Mouse (Mus musculus) E14TG2a.4 (cell line): ENCODE data around the gene Atxn1.

ENCODE experiments used
- CTCF ChIP-seq: conservative IDR thresholded peaks from 2 replicates; pipeline ENCODE4 v1.5.1; 2014; ENCODE audit warnings: low read length
- NANOG ChIP-seq: IDR thresholded peaks from 2 replicates; pipeline ENCODE4 v1.6.1; 2014; ENCODE audit warnings: borderline replicate concordance, low read length, mixed read lengths
- POU5F1 ChIP-seq: IDR thresholded peaks from 2 replicates; pipeline ENCODE4 v1.6.1; 2014; ENCODE audit warnings: low read length, borderline replicate concordance

DNA sequence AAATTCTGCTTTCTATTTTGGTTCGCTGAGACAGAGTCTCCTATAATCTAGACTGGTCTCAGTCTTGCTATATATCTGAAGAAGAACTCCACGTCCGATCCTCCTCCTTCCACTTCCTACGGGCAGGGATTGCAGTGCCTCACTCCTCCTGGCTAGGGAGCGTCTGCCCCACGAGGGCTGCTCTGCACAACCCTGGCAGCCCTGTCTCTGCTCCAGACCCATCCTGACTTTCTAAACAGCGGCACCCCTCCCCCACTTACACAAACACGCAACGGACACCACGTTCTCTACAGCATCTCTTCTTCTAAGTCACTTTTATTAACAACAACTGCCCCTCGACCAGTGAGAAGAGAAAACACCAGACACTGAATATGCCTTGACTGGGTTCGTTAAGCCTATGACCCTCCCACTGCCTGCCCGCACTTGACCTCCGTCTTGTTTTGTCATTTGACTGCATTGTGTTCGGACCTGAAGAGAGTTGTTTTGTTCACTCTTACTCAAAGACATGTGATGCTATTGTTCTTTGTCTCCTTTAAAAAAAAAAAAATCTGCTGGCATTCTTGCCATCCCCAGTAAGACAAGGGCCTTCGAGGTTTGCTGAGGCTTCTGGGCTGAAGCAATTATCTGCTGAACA, 154.9 kb downstream of the Atxn1 start:
- TF ChIP-seq CTCF (no peak), NANOG (no peak), POU5F1 (no peak)
